Mouse (Mus musculus): Measurements from ENCODE around the gene Rbm39. TPM values are rescaled to one million over a fixed set of nuclear protein-coding genes. Genes with fewer than 3 reads are reported as not detected.
"Not testable (repeated sequence)": the region's sequence is repeated elsewhere in the genome, so short reads cannot be mapped to it uniquely, and the experiment has no call there.

Gene Rbm39
- polyA plus RNA-seq, 1 experiment from 2014 or later = 715 TPM

DNA sequence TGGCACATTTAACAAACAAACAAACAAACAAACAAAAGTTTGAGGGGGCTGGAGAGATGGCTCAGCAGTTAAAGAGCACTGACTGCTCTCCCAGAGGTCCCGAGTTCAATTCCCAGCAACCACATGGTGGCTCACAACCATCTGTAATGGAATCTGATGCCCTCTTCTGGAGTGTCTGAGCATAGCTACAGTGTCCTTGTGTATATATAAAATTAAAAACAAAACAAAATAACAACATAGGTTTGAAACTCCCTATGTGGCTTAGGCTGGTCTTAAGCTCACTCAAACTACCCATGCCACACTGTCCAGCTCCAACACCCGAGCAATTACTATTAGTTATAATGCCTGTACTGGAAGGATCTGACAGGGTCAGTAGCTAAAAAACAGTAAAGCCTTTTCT lies 37.2 kb downstream of the Rbm39 start:
- H3K9ac ChIP-seq (ENCODE audit: low read depth, low read length) = no peak overlapping the region
- 82% methylated on average over 2 of the region's 2 CpGs for WGBS
- no peak overlapping the region for H3K4me3 ChIP-seq (ENCODE audit: low read depth, low read length)
- no peaks in the 10 kb centered on the region for H3K36me3 ChIP-seq (ENCODE audit: control insufficient read depth, insufficient read depth, low read length)
- H3K9me3 ChIP-seq (ENCODE audit: control insufficient read depth, low read length) = no peaks in the 10 kb centered on the region
- DNase-seq (ENCODE audit: low spot score) (no peak), ATAC-seq (ENCODE audit: low FRiP score) (no peak)
- no peaks in the 10 kb centered on the region for H3K4me1 ChIP-seq (replicated peaks; ENCODE audit: control insufficient read depth, insufficient read depth, low read length)
- peak overlapping the region; percentile 85 for H3K4me2 ChIP-seq (replicated peaks; ENCODE audit: low read depth, low read length)
- H3K27ac ChIP-seq (ENCODE audit: low read depth, low read length) = no peak overlapping the region
- H3K27me3 ChIP-seq (ENCODE audit: control insufficient read depth, insufficient read depth, low read length) = no peaks in the 10 kb centered on the region

GRCm38 (mm10) chr2:156135695-156136094 lies 44.3 kb downstream of the Rbm39 start:
- Histone ChIP-seq H3K9me3 (ENCODE audit: control insufficient read depth, low read length) (no peaks in the 10 kb centered on the region), H3K4me3 (ENCODE audit: low read depth, low read length) (no peak overlapping the region), H3K27ac (ENCODE audit: low read depth, low read length) (no peak overlapping the region), H3K36me3 (ENCODE audit: control insufficient read depth, insufficient read depth, low read length) (no peaks in the 10 kb centered on the region), H3K9ac (ENCODE audit: low read depth, low read length) (no peak overlapping the region), H3K27me3 (ENCODE audit: control insufficient read depth, insufficient read depth, low read length) (no peaks in the 10 kb centered on the region), H3K4me1 (replicated peaks; ENCODE audit: control insufficient read depth, insufficient read depth, low read length) (no peaks in the 10 kb centered on the region), H3K4me2 (replicated peaks; ENCODE audit: low read depth, low read length) (no peak overlapping the region)
- 90% methylated on average over 6 of the region's 6 CpGs for WGBS
- DNase-seq (ENCODE audit: low spot score) = no peak
- ATAC-seq (ENCODE audit: low FRiP score) = no peak

DNA sequence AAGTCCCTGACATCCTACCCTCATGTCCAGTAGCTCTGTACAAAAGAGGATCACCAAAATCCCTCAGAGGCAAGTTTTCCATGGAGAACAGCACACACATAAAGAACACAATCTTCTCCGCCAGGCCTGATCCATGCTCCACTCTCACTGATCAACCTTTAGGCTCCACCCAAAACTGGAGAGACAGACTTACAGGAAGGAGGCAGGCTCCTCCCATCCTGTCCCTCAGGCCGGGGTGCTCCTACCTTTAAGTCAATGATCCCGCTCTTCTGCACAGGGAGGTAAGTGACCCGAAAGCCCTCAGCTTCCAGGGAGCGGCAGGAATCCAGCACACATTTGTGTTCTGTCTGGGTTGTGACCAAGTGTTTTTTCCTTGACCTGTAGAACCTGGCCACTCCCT lies 45.9 kb downstream of the Rbm39 start:
- Histone ChIP-seq H3K36me3 (ENCODE audit: control insufficient read depth, insufficient read depth, low read length) (no peaks in the 10 kb centered on the region), H3K27ac (ENCODE audit: low read depth, low read length) (no peak overlapping the region), H3K4me1 (replicated peaks; ENCODE audit: control insufficient read depth, insufficient read depth, low read length) (no peaks in the 10 kb centered on the region), H3K9me3 (ENCODE audit: control insufficient read depth, low read length) (no peaks in the 10 kb centered on the region), H3K9ac (ENCODE audit: low read depth, low read length) (no peak overlapping the region), H3K27me3 (ENCODE audit: control insufficient read depth, insufficient read depth, low read length) (no peaks in the 10 kb centered on the region), H3K4me2 (replicated peaks; ENCODE audit: low read depth, low read length) (no peak overlapping the region), H3K4me3 (ENCODE audit: low read depth, low read length) (no peak overlapping the region)
- ATAC-seq (ENCODE audit: low FRiP score) (no peak), DNase-seq (ENCODE audit: low spot score) (no peak)
- WGBS = 81% methylated on average over 5 of the region's 5 CpGs

GRCm38 (mm10) chr2:156126992-156127391 lies 53.0 kb downstream of the Rbm39 start, which contains the start of gene Gm28036:
TSS of gene Gm28036 (minus strand) at chr2:156127092.
- H3K4me1 ChIP-seq (replicated peaks; ENCODE audit: control insufficient read depth, insufficient read depth, low read length) = no peaks in the 10 kb centered on the region
- no peak for ATAC-seq (ENCODE audit: low FRiP score)
- H3K36me3 ChIP-seq (ENCODE audit: control insufficient read depth, insufficient read depth, low read length) = peaks cover 5% of the 10 kb centered on the region; the same call in 1 of the 2 replicates
- 95% methylated on average over 5 of the region's 5 CpGs for WGBS
- H3K9ac ChIP-seq (ENCODE audit: low read depth, low read length) = no peak within 1 kb of the TSS
- H3K9me3 ChIP-seq (ENCODE audit: control insufficient read depth, low read length) = no peaks in the 10 kb centered on the region
- no peak within 1 kb of the TSS for H3K4me3 ChIP-seq (ENCODE audit: low read depth, low read length)
- H3K4me2 ChIP-seq (replicated peaks; ENCODE audit: low read depth, low read length) = no peak within 1 kb of the TSS
- H3K27me3 ChIP-seq (ENCODE audit: control insufficient read depth, insufficient read depth, low read length) = no peaks in the 10 kb centered on the region
- no peak within 1 kb of the TSS for H3K27ac ChIP-seq (ENCODE audit: low read depth, low read length)
- no peak for DNase-seq (ENCODE audit: low spot score)

DNA sequence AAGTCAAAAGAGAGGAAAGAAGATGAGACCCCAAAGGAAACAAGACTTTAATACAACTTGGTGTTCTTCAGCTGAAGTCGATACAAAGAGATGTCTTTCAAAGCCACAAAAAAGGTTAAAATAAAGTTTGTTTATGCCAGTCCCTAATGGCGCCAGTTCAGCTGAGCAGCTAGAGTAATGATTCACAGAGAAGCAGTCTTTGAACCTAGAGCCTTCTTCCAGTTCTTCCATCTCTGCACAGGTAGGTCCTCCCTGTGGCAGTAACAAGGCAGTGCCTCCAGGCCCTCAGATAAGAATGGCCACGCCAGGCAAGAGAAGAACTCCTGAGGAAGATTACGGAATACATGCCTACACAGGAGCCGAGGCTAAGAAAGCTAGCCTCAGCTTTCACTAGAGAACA lies 56.3 kb downstream of the Rbm39 start:
- H3K4me1 ChIP-seq (replicated peaks; ENCODE audit: control insufficient read depth, insufficient read depth, low read length) = no peaks in the 10 kb centered on the region
- no peak overlapping the region for H3K4me3 ChIP-seq (ENCODE audit: low read depth, low read length)
- 96% methylated on average over 5 of the region's 5 CpGs for WGBS
- no peak overlapping the region for H3K9ac ChIP-seq (ENCODE audit: low read depth, low read length)
- H3K27me3 ChIP-seq (ENCODE audit: control insufficient read depth, insufficient read depth, low read length) = no peaks in the 10 kb centered on the region
- peaks cover 5% of the 10 kb centered on the region; the same call in 1 of the 2 replicates for H3K36me3 ChIP-seq (ENCODE audit: control insufficient read depth, insufficient read depth, low read length)
- no peaks in the 10 kb centered on the region for H3K9me3 ChIP-seq (ENCODE audit: control insufficient read depth, low read length)
- ATAC-seq (ENCODE audit: low FRiP score) = no peak
- H3K27ac ChIP-seq (ENCODE audit: low read depth, low read length) = no peak overlapping the region
- no peak for DNase-seq (ENCODE audit: low spot score)
- no peak overlapping the region for H3K4me2 ChIP-seq (replicated peaks; ENCODE audit: low read depth, low read length)

- H3K4me3 ChIP-seq (ENCODE audit: low read depth, low read length) = no peak overlapping the region
- no peak overlapping the region for H3K27ac ChIP-seq (ENCODE audit: low read depth, low read length)
- H3K36me3 ChIP-seq (ENCODE audit: control insufficient read depth, insufficient read depth, low read length) = peaks cover 5% of the 10 kb centered on the region; the same call in 1 of the 2 replicates
- no peak overlapping the region for H3K4me2 ChIP-seq (replicated peaks; ENCODE audit: low read depth, low read length)
- H3K4me1 ChIP-seq (replicated peaks; ENCODE audit: control insufficient read depth, insufficient read depth, low read length) = no peaks in the 10 kb centered on the region
- no peaks in the 10 kb centered on the region for H3K27me3 ChIP-seq (ENCODE audit: control insufficient read depth, insufficient read depth, low read length)
- H3K9me3 ChIP-seq (ENCODE audit: control insufficient read depth, low read length) = no peaks in the 10 kb centered on the region
- ATAC-seq (ENCODE audit: low FRiP score) (no peak), DNase-seq (ENCODE audit: low spot score) (no peak)
- no peak overlapping the region for H3K9ac ChIP-seq (ENCODE audit: low read depth, low read length)
Measured at GRCm38 (mm10) chr2:156119566-156119965, 60.5 kb downstream of the Rbm39 start.

- not testable (repeated sequence) for H3K36me3 ChIP-seq (ENCODE audit: control insufficient read depth, insufficient read depth, low read length); H3K4me1 ChIP-seq (replicated peaks; ENCODE audit: control insufficient read depth, insufficient read depth, low read length); DNase-seq (ENCODE audit: low spot score); H3K27me3 ChIP-seq (ENCODE audit: control insufficient read depth, insufficient read depth, low read length); H3K9me3 ChIP-seq (ENCODE audit: control insufficient read depth, low read length)
- Histone ChIP-seq H3K27ac (ENCODE audit: low read depth, low read length) (peak overlapping the region; percentile 89; the same call in 1 of the 2 replicates), H3K4me2 (replicated peaks; ENCODE audit: low read depth, low read length) (peak overlapping the region; percentile 32), H3K9ac (ENCODE audit: low read depth, low read length) (peak overlapping the region; percentile 98; the same call in 1 of the 2 replicates), H3K4me3 (ENCODE audit: low read depth, low read length) (peak overlapping the region; percentile 96)
- WGBS = 25% methylated on average over 5 of the region's 5 CpGs
- ATAC-seq (ENCODE audit: low FRiP score) = peak; percentile 2; the same call in 1 of the 2 replicates
Measured at GRCm38 (mm10) chr2:156112080-156112423, 68.0 kb downstream of the Rbm39 start.

GRCm38 (mm10) chr2:156111358-156112079 lies 68.5 kb downstream of the Rbm39 start, which contains the start of the genes Cpne1 and Rbm12:
TSS of gene Cpne1 (minus strand) at chr2:156111965.
TSS of gene Rbm12 (minus strand) at chr2:156111978.
- ATAC-seq (ENCODE audit: low FRiP score) = peak; percentile 93
- peak; percentile 95 for DNase-seq (ENCODE audit: low spot score)
- no peaks in the 10 kb centered on the region for H3K27me3 ChIP-seq (ENCODE audit: control insufficient read depth, insufficient read depth, low read length)
- H3K4me1 ChIP-seq (replicated peaks; ENCODE audit: control insufficient read depth, insufficient read depth, low read length) = 0 out of 2 replicates have a peak, but pooled peaks cover 2% of the 10 kb centered on the region
- peak within 1 kb of the TSS; percentile 89 for H3K27ac ChIP-seq (ENCODE audit: low read depth, low read length)
- no peaks in the 10 kb centered on the region for H3K36me3 ChIP-seq (ENCODE audit: control insufficient read depth, insufficient read depth, low read length)
- no peaks in the 10 kb centered on the region for H3K9me3 ChIP-seq (ENCODE audit: control insufficient read depth, low read length)
- peak within 1 kb of the TSS; percentile 98 for H3K9ac ChIP-seq (ENCODE audit: low read depth, low read length)
- H3K4me2 ChIP-seq (replicated peaks; ENCODE audit: low read depth, low read length) = peak within 1 kb of the TSS; percentile 55
- under 1% methylated on average over 65 of the region's 74 CpGs for WGBS
- H3K4me3 ChIP-seq (ENCODE audit: low read depth, low read length) = peak within 1 kb of the TSS; percentile 96
